Comparison of ENCODE assay signal across 9 mouse cellular contexts in genomic region chr2:69135661-69136576, GRCm38 (mm10). TPM values are rescaled to one million over a fixed set of nuclear protein-coding genes. Genes with fewer than 3 reads are reported as not detected.
DNase-seq lines count a peak whose midpoint lies in the region; ATAC-seq lines count a peak whose summit lies in the region.
"Had no signal": no experiment of that assay in that cellular context is flagged by ENCODE, and none has a peak within 500 bp of the region (broad histone marks: within the 10 kb centered on the region; RNA-seq: fewer than 3 reads in every experiment).

TSS of gene Nostrin (plus strand) at chr2:69135800.

- no peak within 1 kb of the TSS for H3K9ac ChIP-seq in forebrain, embryonic 14.5 days (ENCODE audit: low read length)
- H3K9ac ChIP-seq in forebrain, embryonic 13.5 days: no peak within 1 kb of the TSS
- H3K9ac ChIP-seq in lung, embryonic 15.5 days: no peak within 1 kb of the TSS
- H3K9ac ChIP-seq: hindbrain, embryonic 15.5 days had no signal

- WGBS in forebrain, embryonic 14.5 days: 82% methylated on average over 15 of the region's 15 CpGs
- WGBS in forebrain, embryonic 13.5 days: 83% methylated on average over 15 of the region's 15 CpGs
- WGBS in embryonic facial prominence, embryonic 10.5 days: 69% methylated on average over 15 of the region's 15 CpGs
- WGBS in lung, embryonic 15.5 days: 20% methylated on average over 15 of the region's 15 CpGs

- no peak within 1 kb of the TSS for H3K4me2 ChIP-seq in forebrain, embryonic 14.5 days (ENCODE audit: low read length)
- H3K4me2 ChIP-seq in forebrain, embryonic 13.5 days: no peak within 1 kb of the TSS
- peak within 1 kb of the TSS; percentile 49 for H3K4me2 ChIP-seq in lung, embryonic 15.5 days
- H3K4me2 ChIP-seq: hindbrain, embryonic 15.5 days had no signal

- ATAC-seq in forebrain, embryonic 14.5 days: no peak
- ATAC-seq in forebrain, embryonic 13.5 days: no peak; the same call in 1 of the 2 replicates
- peak; percentile 73 for ATAC-seq in lung, embryonic 15.5 days (ENCODE audit: borderline replicate concordance, extremely low read depth, low FRiP score, low TSS enrichment)

- H3K4me3 ChIP-seq in forebrain, embryonic 14.5 days (ENCODE audit: low read depth, low read length): no peak within 1 kb of the TSS
- no peak within 1 kb of the TSS for H3K4me3 ChIP-seq in forebrain, embryonic 13.5 days
- no peak within 1 kb of the TSS for H3K4me3 ChIP-seq in embryonic facial prominence, embryonic 10.5 days
- H3K4me3 ChIP-seq in lung, embryonic 15.5 days: peak within 1 kb of the TSS; percentile 30
- H3K4me3 ChIP-seq: hindbrain, embryonic 15.5 days had no signal

- H3K36me3 ChIP-seq in forebrain, embryonic 14.5 days (ENCODE audit: control insufficient read depth, insufficient read depth, low read length): no peaks in the 10 kb centered on the region
- no peaks in the 10 kb centered on the region for H3K36me3 ChIP-seq in forebrain, embryonic 13.5 days (ENCODE audit: poor library complexity, severe bottlenecking)
- no peaks in the 10 kb centered on the region for H3K36me3 ChIP-seq in embryonic facial prominence, embryonic 10.5 days (replicated peaks)
- no peaks in the 10 kb centered on the region for H3K36me3 ChIP-seq in lung, embryonic 15.5 days
- H3K36me3 ChIP-seq: hindbrain, embryonic 15.5 days had no signal

- DNase-seq in forebrain, embryonic 14.5 days (ENCODE audit: low spot score): peak; percentile 39
- no peak for DNase-seq in embryonic facial prominence, embryonic 10.5 days (ENCODE audit: low spot score)
- peak; percentile 27 for DNase-seq in kidney, adult 18-20 months
- no peak for DNase-seq in frontal cortex, postnatal 14 days (ENCODE audit: low spot score in 2 of 2)
- DNase-seq in ovary, postnatal 14 days (ENCODE audit: low spot score): no peak
- no peak for DNase-seq in layer of hippocampus, adult 9-11 months

- no peaks in the 10 kb centered on the region for H3K9me3 ChIP-seq in forebrain, embryonic 14.5 days (replicated peaks; ENCODE audit: control insufficient read depth, low read length)
- no peaks in the 10 kb centered on the region for H3K9me3 ChIP-seq in forebrain, embryonic 13.5 days (replicated peaks)
- no peaks in the 10 kb centered on the region for H3K9me3 ChIP-seq in embryonic facial prominence, embryonic 10.5 days
- no peaks in the 10 kb centered on the region for H3K9me3 ChIP-seq in lung, embryonic 15.5 days
- H3K9me3 ChIP-seq: hindbrain, embryonic 15.5 days had no signal

- H3K27me3 ChIP-seq in forebrain, embryonic 14.5 days (replicated peaks; ENCODE audit: control insufficient read depth, insufficient read depth, low read length): no peaks in the 10 kb centered on the region
- no peaks in the 10 kb centered on the region for H3K27me3 ChIP-seq in forebrain, embryonic 13.5 days
- H3K27me3 ChIP-seq in embryonic facial prominence, embryonic 10.5 days (replicated peaks; ENCODE audit: low read depth, poor library complexity, severe bottlenecking): no peaks in the 10 kb centered on the region
- H3K27me3 ChIP-seq in lung, embryonic 15.5 days: no peaks in the 10 kb centered on the region
- H3K27me3 ChIP-seq: hindbrain, embryonic 15.5 days had no signal

- H3K27ac ChIP-seq in forebrain, embryonic 14.5 days (ENCODE audit: low read depth, low read length): no peak within 1 kb of the TSS
- H3K27ac ChIP-seq in forebrain, embryonic 13.5 days: no peak within 1 kb of the TSS
- peak within 1 kb of the TSS; percentile 40; the same call in 1 of the 2 replicates for H3K27ac ChIP-seq in embryonic facial prominence, embryonic 10.5 days (replicated peaks)
- peak within 1 kb of the TSS; percentile 64 for H3K27ac ChIP-seq in lung, embryonic 15.5 days
- H3K27ac ChIP-seq: hindbrain, embryonic 15.5 days had no signal

- no peaks in the 10 kb centered on the region for H3K4me1 ChIP-seq in forebrain, embryonic 14.5 days (ENCODE audit: control insufficient read depth, insufficient read depth, low read length)
- no peaks in the 10 kb centered on the region for H3K4me1 ChIP-seq in forebrain, embryonic 13.5 days
- peaks cover 10% of the 10 kb centered on the region for H3K4me1 ChIP-seq in embryonic facial prominence, embryonic 10.5 days
- H3K4me1 ChIP-seq in lung, embryonic 15.5 days: peaks cover 17% of the 10 kb centered on the region
- H3K4me1 ChIP-seq: hindbrain, embryonic 15.5 days had no signal

RNA-seq across cellular contexts. Expression of gene Nostrin, which starts in this region (rescaled TPM):
- polyA plus RNA-seq in forebrain, embryonic 14.5 days (2014; fragmentation: Nextera tagmentation; extraction: Ambion mirVana): 1.2 and 1.4 TPM in 2 replicates
- polyA plus RNA-seq in forebrain, embryonic 13.5 days (2015; fragmentation: Nextera tagmentation; extraction: Ambion mirVana): 0.53 and 0.96 TPM in 2 replicates
- polyA plus RNA-seq in embryonic facial prominence, embryonic 10.5 days (2016; fragmentation: Nextera tagmentation; extraction: Ambion mirVana): 0.42 and 0.45 TPM in 2 replicates
- 15.2 and 16.3 TPM in 2 replicates for polyA plus RNA-seq in lung, embryonic 15.5 days (2015; fragmentation: Nextera tagmentation; extraction: Ambion mirVana)

Comparison
In these comparisons a context has a peak if more than half of its experiments do, and no peak if none do; other contexts are left out.
1. DNase-seq: peak in forebrain, embryonic 14.5 days (single experiment) and kidney, adult 18-20 months (single experiment); none in embryonic facial prominence, embryonic 10.5 days (single experiment), frontal cortex, postnatal 14 days (0 of 2), ovary, postnatal 14 days (single experiment) and layer of hippocampus, adult 9-11 months (single experiment).
2. H3K27ac ChIP-seq: peak in embryonic facial prominence, embryonic 10.5 days (single experiment) and lung, embryonic 15.5 days (single experiment); none in forebrain, embryonic 14.5 days (single experiment) and forebrain, embryonic 13.5 days (single experiment).